Mouse (Mus musculus): ENCODE measurements at regions not wholly inside any gene's neighbourhood (a gene's known extent, or its start where the extent isn't known, plus 50 kb on each side); places are given as distances from the start of the nearest gene placed in this dataset.
A peak's percentile ranks its signal among the peaks of the same experiment; 100 is the strongest.

GRCm38 (mm10) chr5:129416425-129416824 lies 84.6 kb upstream of the Sfswap start:
- TF ChIP-seq CTCF (IDR thresholded peaks at IDR 0.05; ENCODE audit: borderline replicate concordance, extremely low read depth, insufficient read depth, insufficient read length) (peak; percentile 26; the same call in 1 of the 2 replicates), POLR2A (IDR thresholded peaks at IDR 0.05; ENCODE audit: borderline replicate concordance, extremely low read depth, insufficient read depth, insufficient read length, poor library complexity, severe bottlenecking) (no peak)

All from brain, embryonic 14.5 days (tissue).